Mouse (Mus musculus) lung, postnatal 36 days (tissue): ENCODE data around the gene Umodl1.
A peak's percentile ranks its signal among the peaks of the same experiment; 100 is the strongest.

ENCODE experiments used
- DNase-seq: peaks from one replicate; pipeline ENCODE4 v3.0.0; 2022; ENCODE audit warnings: mixed read lengths

Gene Umodl1

DNA sequence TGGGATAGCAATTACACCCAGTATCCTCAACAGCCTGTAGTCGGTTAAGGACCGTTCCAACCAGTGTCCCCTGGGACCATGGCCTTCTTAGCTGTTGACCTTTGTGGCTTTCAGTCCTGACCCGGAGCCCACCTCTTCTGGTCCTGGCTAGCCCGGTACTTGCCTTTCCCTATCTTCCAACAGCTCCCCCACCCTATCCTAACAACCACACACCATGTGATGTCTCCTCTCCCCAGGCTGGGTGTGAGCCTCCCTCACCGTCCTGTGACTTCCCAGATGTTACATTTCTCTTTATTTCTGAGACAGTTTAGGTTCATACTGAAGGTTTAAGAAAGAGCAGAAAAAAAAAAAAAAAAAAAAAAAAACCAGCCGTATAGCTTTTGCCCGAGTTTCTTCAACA lies 86.0 kb downstream of the Umodl1 start:
- peak; percentile 27 for DNase-seq

DNA sequence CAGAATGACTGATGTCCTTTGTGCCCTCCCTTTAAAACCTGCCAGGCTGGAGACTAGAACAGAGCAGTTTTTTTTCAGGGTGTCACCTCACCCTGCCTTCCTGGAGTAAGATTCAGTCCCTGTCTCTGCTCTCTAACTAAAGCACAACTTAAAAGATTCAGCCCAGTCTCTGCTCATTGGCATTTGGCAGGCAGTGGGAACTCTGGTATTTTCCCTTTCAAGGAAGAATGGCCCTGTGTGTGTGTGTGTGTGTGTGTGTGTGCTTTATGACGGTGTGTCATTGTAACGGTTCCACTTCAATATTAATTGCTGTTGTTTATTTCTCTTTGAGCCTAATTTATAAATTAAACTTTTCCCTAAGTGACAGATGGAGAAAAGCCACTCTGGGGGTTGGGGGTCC lies 88.3 kb downstream of the Umodl1 start:
- DNase-seq, result no peak

GRCm38 (mm10) chr17:31057151-31057890 lies 102.9 kb downstream of the Umodl1 start, which contains the start of gene Abcg1:
Gene Abcg1 (plus strand): TSS chr17:31057675.
- peak; percentile 64 for DNase-seq

DNA sequence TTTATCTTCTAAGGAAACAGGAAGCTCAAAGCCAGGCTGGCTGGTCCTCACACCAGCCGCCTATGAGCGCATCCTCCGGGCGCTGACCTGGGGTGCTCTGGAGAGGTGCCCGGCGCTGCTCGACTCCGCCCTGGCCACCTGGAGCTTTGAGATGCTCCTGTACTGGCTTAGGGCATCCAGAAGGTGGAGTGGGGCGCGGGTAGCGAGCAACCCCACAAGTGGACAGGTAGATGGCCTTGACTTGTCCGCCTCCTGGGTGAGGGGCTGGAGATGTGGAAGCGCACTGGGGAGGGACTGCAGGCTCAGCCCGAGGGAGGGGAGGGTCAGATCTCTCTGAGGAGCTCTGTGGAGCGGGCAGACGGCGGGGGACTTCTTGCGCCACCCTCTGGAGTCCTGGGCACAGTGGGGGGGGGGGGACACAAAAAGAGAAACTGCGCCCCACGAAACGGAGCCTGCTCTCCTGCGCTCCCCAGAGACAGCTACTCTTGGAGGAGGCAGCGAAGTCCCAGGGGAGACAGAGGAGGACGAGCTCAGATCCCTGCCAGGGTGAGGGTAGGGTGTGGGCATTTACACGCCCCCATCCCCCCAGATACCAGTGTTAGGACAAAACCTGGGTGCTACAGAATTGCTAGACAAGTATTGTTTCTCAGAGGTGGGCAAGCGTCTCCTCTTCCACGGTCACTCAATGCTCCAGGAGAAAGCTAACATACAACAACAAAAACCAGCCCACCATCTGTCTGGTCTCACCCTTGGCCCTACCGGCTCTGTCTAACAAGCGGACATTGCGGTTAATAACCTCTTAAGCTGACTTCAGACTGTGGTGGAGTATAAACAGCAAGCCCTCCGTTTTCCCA lies 103.7 kb downstream of the Umodl1 start:
- DNase-seq, result no peak

DNA sequence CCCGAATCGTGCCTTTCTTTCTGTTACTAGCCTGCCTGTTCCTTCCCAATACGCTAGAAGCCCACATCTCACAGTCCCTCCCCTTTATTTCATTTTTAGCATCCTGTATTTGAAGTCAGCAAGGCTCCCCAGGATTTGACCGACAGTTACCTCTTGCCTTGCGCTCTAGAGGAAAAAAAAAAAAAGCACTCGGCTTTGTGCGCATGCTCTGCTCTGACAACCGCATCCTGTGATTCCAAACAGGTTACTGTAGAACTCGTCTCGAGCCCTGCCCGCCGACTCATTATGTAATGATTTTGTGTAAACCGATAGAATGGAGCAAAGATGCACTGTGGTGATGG lies 104.3 kb downstream of the Umodl1 start:
- peak; percentile 81 for DNase-seq

GRCm38 (mm10) chr17:31060196-31060587 lies 105.8 kb downstream of the Umodl1 start:
- peak; percentile 41 for DNase-seq
